Mouse (Mus musculus): Measurements from ENCODE around the gene Dmwd. TPM values are rescaled to one million over a fixed set of nuclear protein-coding genes. Genes with fewer than 3 reads are reported as not detected.

Gene Dmwd
- polyA plus RNA-seq, 1 experiment: 16.3 TPM

GRCm38 (mm10) chr7:19094471-19094825 is 18.4 kb downstream of the Dmwd start, which contains the start of gene Six5:
Gene Six5, plus strand, starts transcription at chr7:19094594.
- Histone ChIP-seq H3K4me3 (ENCODE audit: low read depth, low read length) (peak within 1 kb of the TSS; percentile 92), H3K27me3 (ENCODE audit: control insufficient read depth, insufficient read depth, low read length) (peaks cover 13% of the 10 kb centered on the region), H3K36me3 (ENCODE audit: control insufficient read depth, insufficient read depth, low read length) (no peaks in the 10 kb centered on the region), H3K4me1 (ENCODE audit: control insufficient read depth, insufficient read depth, insufficient read length, low read length) (peaks cover 13% of the 10 kb centered on the region), H3K27ac (ENCODE audit: insufficient read depth, low read depth, low read length) (peak within 1 kb of the TSS; percentile 90)
- 3% methylated on average over 35 of the region's 36 CpGs for WGBS
- TF ChIP-seq CTCF (IDR thresholded peaks at IDR 0.05; ENCODE audit: extremely low read depth, insufficient read length, insufficient replicate concordance, low read depth, low read length) (no peak), POLR2A (IDR thresholded peaks at IDR 0.05; ENCODE audit: low read depth, low read length) (no peak)

- TF ChIP-seq POLR2A (IDR thresholded peaks at IDR 0.05; ENCODE audit: low read depth, low read length) (no peak), CTCF (IDR thresholded peaks at IDR 0.05; ENCODE audit: extremely low read depth, insufficient read length, insufficient replicate concordance, low read depth, low read length) (no peak)
- Histone ChIP-seq H3K4me1 (ENCODE audit: control insufficient read depth, insufficient read depth, insufficient read length, low read length) (peaks cover 13% of the 10 kb centered on the region), H3K27me3 (ENCODE audit: control insufficient read depth, insufficient read depth, low read length) (peaks cover 13% of the 10 kb centered on the region), H3K4me3 (ENCODE audit: low read depth, low read length) (peak overlapping the region; percentile 92), H3K36me3 (ENCODE audit: control insufficient read depth, insufficient read depth, low read length) (no peaks in the 10 kb centered on the region), H3K27ac (ENCODE audit: insufficient read depth, low read depth, low read length) (peak overlapping the region; percentile 37)
- WGBS: under 1% methylated on average over 85 of the region's 87 CpGs
These were observed 19.1 kb downstream of the Dmwd start for GRCm38 (mm10) chr7:19094826-19095750.

- Histone ChIP-seq H3K4me3 (ENCODE audit: low read depth, low read length) (peak overlapping the region; percentile 92), H3K27ac (ENCODE audit: insufficient read depth, low read depth, low read length) (no peak overlapping the region), H3K27me3 (ENCODE audit: control insufficient read depth, insufficient read depth, low read length) (peaks cover 13% of the 10 kb centered on the region), H3K36me3 (ENCODE audit: control insufficient read depth, insufficient read depth, low read length) (no peaks in the 10 kb centered on the region), H3K4me1 (ENCODE audit: control insufficient read depth, insufficient read depth, insufficient read length, low read length) (peaks cover 13% of the 10 kb centered on the region)
- TF ChIP-seq POLR2A (IDR thresholded peaks at IDR 0.05; ENCODE audit: low read depth, low read length) (no peak), CTCF (IDR thresholded peaks at IDR 0.05; ENCODE audit: extremely low read depth, insufficient read length, insufficient replicate concordance, low read depth, low read length) (no peak)
- 8% methylated on average over 19 of the region's 19 CpGs for WGBS
These were observed 19.7 kb downstream of the Dmwd start for GRCm38 (mm10) chr7:19095751-19096110.

GRCm38 (mm10) chr7:19096421-19096976 is 20.5 kb downstream of the Dmwd start:
- no peak overlapping the region for H3K27ac ChIP-seq (ENCODE audit: insufficient read depth, low read depth, low read length)
- H3K4me3 ChIP-seq (ENCODE audit: low read depth, low read length): no peak overlapping the region
- no peaks in the 10 kb centered on the region for H3K36me3 ChIP-seq (ENCODE audit: control insufficient read depth, insufficient read depth, low read length)
- peaks cover 13% of the 10 kb centered on the region for H3K4me1 ChIP-seq (ENCODE audit: control insufficient read depth, insufficient read depth, insufficient read length, low read length)
- TF ChIP-seq POLR2A (IDR thresholded peaks at IDR 0.05; ENCODE audit: low read depth, low read length) (no peak), CTCF (IDR thresholded peaks at IDR 0.05; ENCODE audit: extremely low read depth, insufficient read length, insufficient replicate concordance, low read depth, low read length) (no peak)
- WGBS: 69% methylated on average over 5 of the region's 5 CpGs
- H3K27me3 ChIP-seq (ENCODE audit: control insufficient read depth, insufficient read depth, low read length): peaks cover 13% of the 10 kb centered on the region

- no peak overlapping the region for H3K27ac ChIP-seq (ENCODE audit: insufficient read depth, low read depth, low read length)
- peaks cover 13% of the 10 kb centered on the region for H3K27me3 ChIP-seq (ENCODE audit: control insufficient read depth, insufficient read depth, low read length)
- peaks cover 13% of the 10 kb centered on the region for H3K4me1 ChIP-seq (ENCODE audit: control insufficient read depth, insufficient read depth, insufficient read length, low read length)
- 41% methylated on average over 2 of the region's 2 CpGs for WGBS
- TF ChIP-seq CTCF (IDR thresholded peaks at IDR 0.05; ENCODE audit: extremely low read depth, insufficient read length, insufficient replicate concordance, low read depth, low read length) (no peak), POLR2A (IDR thresholded peaks at IDR 0.05; ENCODE audit: low read depth, low read length) (no peak)
- H3K36me3 ChIP-seq (ENCODE audit: control insufficient read depth, insufficient read depth, low read length): no peaks in the 10 kb centered on the region
- H3K4me3 ChIP-seq (ENCODE audit: low read depth, low read length): no peak overlapping the region
These were observed 21.2 kb downstream of the Dmwd start for GRCm38 (mm10) chr7:19097217-19097616.

- Histone ChIP-seq H3K27me3 (ENCODE audit: control insufficient read depth, insufficient read depth, low read length) (peaks cover 13% of the 10 kb centered on the region), H3K36me3 (ENCODE audit: control insufficient read depth, insufficient read depth, low read length) (no peaks in the 10 kb centered on the region), H3K4me1 (ENCODE audit: control insufficient read depth, insufficient read depth, insufficient read length, low read length) (peaks cover 13% of the 10 kb centered on the region), H3K4me3 (ENCODE audit: low read depth, low read length) (no peak overlapping the region), H3K27ac (ENCODE audit: insufficient read depth, low read depth, low read length) (no peak overlapping the region)
- no peak for TF ChIP-seq POLR2A (IDR thresholded peaks at IDR 0.05; ENCODE audit: low read depth, low read length)
These were observed 21.8 kb downstream of the Dmwd start for GRCm38 (mm10) chr7:19097863-19098262.

- Histone ChIP-seq H3K27ac (ENCODE audit: insufficient read depth, low read depth, low read length) (no peak overlapping the region), H3K4me3 (ENCODE audit: low read depth, low read length) (no peak overlapping the region)
- WGBS: 89% methylated on average over 7 of the region's 7 CpGs
These were observed 22.8 kb downstream of the Dmwd start for GRCm38 (mm10) chr7:19098811-19099210.

More at GRCm38 (mm10) chr7:19098811-19099210, 22.8 kb downstream of the Dmwd start:
- Histone ChIP-seq H3K36me3 (ENCODE audit: control insufficient read depth, insufficient read depth, low read length) (no peaks in the 10 kb centered on the region), H3K27me3 (ENCODE audit: control insufficient read depth, insufficient read depth, low read length) (peaks cover 13% of the 10 kb centered on the region), H3K4me1 (ENCODE audit: control insufficient read depth, insufficient read depth, insufficient read length, low read length) (peaks cover 7% of the 10 kb centered on the region; the same call in 1 of the 2 replicates)
- TF ChIP-seq POLR2A (IDR thresholded peaks at IDR 0.05; ENCODE audit: low read depth, low read length) (no peak), CTCF (IDR thresholded peaks at IDR 0.05; ENCODE audit: extremely low read depth, insufficient read length, insufficient replicate concordance, low read depth, low read length) (no peak)

All from small intestine, adult 2 months (tissue).